Mouse (Mus musculus) stomach, postnatal 0 days (tissue): Measurements from ENCODE around the gene Ptbp1. TPM values are rescaled to one million over a fixed set of nuclear protein-coding genes. Genes with fewer than 3 reads are reported as not detected.

Experiments
- ATAC-seq: fragments of 200-750 bp; cut with Nextera tagmentation; 2 replicates; pipeline ENCODE4 v1.8.0; 2017; ENCODE audit not compliant: low FRiP score, low TSS enrichment
- DNase-seq: peaks from one replicate; pipeline ENCODE4 v3.0.0-alpha.2; 2016; ENCODE audit warnings: low spot score
- H3K27ac ChIP-seq: fragments of 300-500 bp; sonication (generic); replicated peaks from 2 replicates; pipeline ENCODE4 v1.5.1; 2014; ENCODE audit warnings: mild to moderate bottlenecking, control low read depth
- H3K27me3 ChIP-seq: fragments of 300-500 bp; sonication (generic); 2 replicates; pipeline ENCODE4 v1.6.1; 2014; ENCODE audit warnings: low read length; ENCODE audit not compliant: control insufficient read depth, insufficient read depth
- H3K36me3 ChIP-seq: fragments of 300-500 bp; sonication (generic); 2 replicates; pipeline ENCODE4 v1.6.1; 2014; ENCODE audit warnings: low read length, mixed read lengths; ENCODE audit not compliant: control insufficient read depth, insufficient read depth
- H3K4me1 ChIP-seq: fragments of 300-500 bp; sonication (generic); replicated peaks from 2 replicates; pipeline ENCODE4 v1.6.1; 2014; ENCODE audit warnings: antibody characterized with exemption; ENCODE audit not compliant: control insufficient read depth, insufficient read depth
- H3K4me2 ChIP-seq: fragments of 300-500 bp; sonication (generic); replicated peaks from 2 replicates; pipeline ENCODE4 v1.6.1; 2014; ENCODE audit warnings: low read depth, mild to moderate bottlenecking, control low read depth, moderate library complexity
- H3K4me3 ChIP-seq: fragments of 300-500 bp; sonication (generic); 2 replicates; pipeline ENCODE4 v1.5.1; 2014; ENCODE audit warnings: low read depth, low read length, control low read depth
- H3K9ac ChIP-seq: fragments of 300-500 bp; sonication (generic); 2 replicates; pipeline ENCODE4 v1.6.1; 2014; ENCODE audit warnings: mild to moderate bottlenecking, low read length, control low read depth, mixed read lengths
- H3K9me3 ChIP-seq: fragments of 300-500 bp; sonication (generic); 2 replicates; pipeline ENCODE4 v1.6.1; 2016; ENCODE audit warnings: low read length; ENCODE audit not compliant: control insufficient read depth
- CTCF ChIP-seq: IDR thresholded peaks from 2 replicates; pipeline ENCODE4 v1.5.1; 2016; ENCODE audit warnings: antibody characterized with exemption, low read depth, mild to moderate bottlenecking, moderate library complexity
- EP300 ChIP-seq: optimal IDR thresholded peaks from 2 replicates; pipeline ENCODE3; 2016; ENCODE audit warnings: antibody characterized with exemption
- WGBS: fragments of 180-500 bp; shearing (Covaris S2); extraction: QIAGEN DNeasy Blood & Tissue Kit; methylation state at CpG from one replicate; pipeline ENCODE4 v1.1.7; 2014; 5-methylcytosine and 5-hydroxymethylcytosine counted together
- polyA plus RNA-seq: library from polyadenylated mRNA; unstranded; fragments of >200 nt; fragmentation: Nextera tagmentation; extraction: Ambion mirVana; gene quantifications from 2 replicates; pipeline ENCODE4 v1.2.1, GENCODE M21; 2015

Gene Ptbp1
- polyA plus RNA-seq, 1 experiment from 2014 or later: 99.3 TPM

DNA sequence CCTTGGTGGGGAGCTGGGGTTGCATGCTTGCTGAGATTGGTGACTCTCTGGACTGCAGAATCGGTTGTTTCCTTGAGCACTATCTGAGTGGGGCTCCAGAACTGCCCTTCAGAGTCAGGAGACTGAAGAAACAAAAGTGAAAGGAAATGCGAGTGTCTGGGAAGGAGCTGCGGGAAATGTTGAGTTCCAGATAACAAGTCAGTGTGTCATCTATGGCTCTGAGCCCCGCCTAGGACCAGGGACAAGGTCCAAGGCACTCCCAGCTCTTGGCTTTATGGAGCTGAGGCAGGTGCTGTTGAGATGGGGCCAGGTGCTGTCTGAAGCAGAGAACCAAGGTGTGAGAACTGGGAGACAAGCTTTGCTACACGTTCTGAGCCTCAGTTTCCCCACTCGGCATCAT lies 29.8 kb upstream of the Ptbp1 start:
- DNase-seq: peak; percentile 90
- H3K36me3 ChIP-seq: no peaks in the 10 kb centered on the region
- 34% methylated on average over 6 of the region's 6 CpGs for WGBS

DNA sequence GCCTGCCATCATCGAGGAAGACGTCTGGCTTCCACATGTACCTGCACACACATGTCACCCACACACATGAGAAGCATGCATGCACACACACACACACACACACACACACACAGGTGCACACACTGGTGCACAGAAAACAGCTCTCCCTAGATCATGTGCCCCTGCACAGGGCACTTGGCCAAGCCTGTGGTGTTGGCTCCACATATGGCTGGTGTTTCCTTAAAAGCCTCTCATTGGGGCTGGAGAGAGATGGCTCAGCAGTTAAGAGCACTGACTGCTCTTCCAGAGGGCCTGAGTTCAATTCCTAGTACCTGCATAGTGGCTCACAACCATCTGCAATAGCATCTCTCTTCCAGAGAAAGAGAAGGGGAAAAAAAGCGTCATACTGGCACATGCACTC lies 22.6 kb upstream of the Ptbp1 start:
- TF ChIP-seq EP300 (no peak), CTCF (no peak)
- no peaks in the 10 kb centered on the region for H3K4me1 ChIP-seq
- H3K9me3 ChIP-seq: no peaks in the 10 kb centered on the region
- no peak for DNase-seq
- no peak overlapping the region for H3K4me2 ChIP-seq
- no peaks in the 10 kb centered on the region; the same call in 1 of the 2 replicates for H3K36me3 ChIP-seq
- no peak overlapping the region for H3K4me3 ChIP-seq
- no peak overlapping the region for H3K9ac ChIP-seq
- no peak overlapping the region for H3K27ac ChIP-seq
- H3K27me3 ChIP-seq: no peaks in the 10 kb centered on the region
- no peak for ATAC-seq
- WGBS: 83% methylated on average over 3 of the region's 3 CpGs

More for the DNA sequence above, 29.8 kb upstream of the Ptbp1 start:
- peak overlapping the region; percentile 9; the same call in 1 of the 2 replicates for H3K9ac ChIP-seq
- H3K4me2 ChIP-seq: peak overlapping the region; percentile 48
- peak; percentile 76 for ATAC-seq
- peak overlapping the region; percentile 91 for H3K27ac ChIP-seq
- no peak for TF ChIP-seq CTCF
- no peak for TF ChIP-seq EP300
- peak overlapping the region; percentile 3; the same call in 1 of the 2 replicates for H3K4me3 ChIP-seq
- 0 out of 2 replicates have a peak, but pooled peaks cover 7% of the 10 kb centered on the region for H3K4me1 ChIP-seq
- H3K9me3 ChIP-seq: no peaks in the 10 kb centered on the region
- H3K27me3 ChIP-seq: no peaks in the 10 kb centered on the region

GRCm38 (mm10) chr10:79832026-79832785 lies 22.0 kb upstream of the Ptbp1 start:
- no peak for TF ChIP-seq CTCF
- H3K9me3 ChIP-seq: no peaks in the 10 kb centered on the region
- no peak for ATAC-seq

DNA sequence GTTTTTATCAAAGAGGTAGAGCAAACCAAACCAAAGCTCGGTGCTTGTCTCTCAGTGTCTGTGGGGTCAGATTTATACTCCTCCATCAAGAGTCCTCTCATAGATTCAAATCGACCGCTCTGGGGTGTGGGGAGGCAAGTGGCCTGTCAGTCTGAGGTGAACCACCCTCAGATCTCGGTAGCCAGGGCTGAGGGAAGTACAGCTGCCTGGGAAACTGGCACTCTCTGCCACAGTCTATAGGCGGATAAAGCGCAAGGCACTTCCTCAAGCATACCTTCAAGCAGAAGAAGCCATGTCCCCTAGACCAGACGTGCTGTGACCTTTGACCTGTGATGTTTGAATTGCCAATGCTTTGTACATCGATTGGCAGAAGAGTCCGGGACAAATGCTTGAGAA lies 21.4 kb upstream of the Ptbp1 start:
- ATAC-seq (no peak), DNase-seq (no peak)
- Histone ChIP-seq H3K4me2 (no peak overlapping the region), H3K4me3 (no peak overlapping the region), H3K4me1 (no peaks in the 10 kb centered on the region), H3K9me3 (no peaks in the 10 kb centered on the region), H3K36me3 (no peaks in the 10 kb centered on the region; the same call in 1 of the 2 replicates), H3K9ac (no peak overlapping the region), H3K27ac (no peak overlapping the region), H3K27me3 (no peaks in the 10 kb centered on the region)
- WGBS: 73% methylated on average over 9 of the region's 9 CpGs
- TF ChIP-seq CTCF (no peak), EP300 (no peak)

More at GRCm38 (mm10) chr10:79832026-79832785, 22.0 kb upstream of the Ptbp1 start:
- H3K36me3 ChIP-seq: no peaks in the 10 kb centered on the region; the same call in 1 of the 2 replicates
- H3K27me3 ChIP-seq: no peaks in the 10 kb centered on the region
- no peaks in the 10 kb centered on the region for H3K4me1 ChIP-seq
- no peak overlapping the region for H3K4me2 ChIP-seq
- H3K9ac ChIP-seq: no peak overlapping the region
- 42% methylated on average over 7 of the region's 7 CpGs for WGBS
- no peak for DNase-seq
- H3K27ac ChIP-seq: no peak overlapping the region
- no peak overlapping the region for H3K4me3 ChIP-seq

- H3K4me1 ChIP-seq: no peaks in the 10 kb centered on the region
- no peak overlapping the region for H3K27ac ChIP-seq
- ATAC-seq (peak; percentile 52), DNase-seq (peak; percentile 82)
- no peak overlapping the region for H3K4me2 ChIP-seq
- no peak overlapping the region for H3K9ac ChIP-seq
- 19% methylated on average over 9 of the region's 9 CpGs for WGBS
- no peak overlapping the region for H3K4me3 ChIP-seq
- no peaks in the 10 kb centered on the region; the same call in 1 of the 2 replicates for H3K36me3 ChIP-seq
- TF ChIP-seq EP300 (no peak), CTCF (peak; percentile 98)
- H3K27me3 ChIP-seq: no peaks in the 10 kb centered on the region
- no peaks in the 10 kb centered on the region for H3K9me3 ChIP-seq
Measured at GRCm38 (mm10) chr10:79834769-79835398, 19.3 kb upstream of the Ptbp1 start.

- H3K36me3 ChIP-seq: no peaks in the 10 kb centered on the region
- H3K4me1 ChIP-seq: no peaks in the 10 kb centered on the region
- TF ChIP-seq EP300 (no peak), CTCF (peak; percentile 56)
- H3K4me3 ChIP-seq: no peak overlapping the region
- H3K27ac ChIP-seq: no peak overlapping the region
- no peak for ATAC-seq
- no peak overlapping the region for H3K9ac ChIP-seq
- H3K27me3 ChIP-seq: no peaks in the 10 kb centered on the region
- H3K9me3 ChIP-seq: no peaks in the 10 kb centered on the region
- DNase-seq: no peak
- H3K4me2 ChIP-seq: no peak overlapping the region
- WGBS: 95% methylated on average over 3 of the region's 3 CpGs
Measured at GRCm38 (mm10) chr10:79836918-79837317, 17.3 kb upstream of the Ptbp1 start.
